Mouse (Mus musculus): Measurements from ENCODE around the gene Hist1h3a. TPM values are rescaled to one million over a fixed set of nuclear protein-coding genes. Genes with fewer than 3 reads are reported as not detected.

Gene Hist1h3a
- polyA plus RNA-seq, 1 experiment from 2014 or later, result 3.4 TPM

Other genes starting within 250 kb of the Hist1h3a start
- 4.7 TPM in 2 replicates for gene Hist1h4h, start 231.3 kb downstream of the Hist1h3a start, polyA plus RNA-seq (2014; fragmentation: Nextera tagmentation; extraction: Ambion mirVana)
- 3.6 and 8.4 TPM in 2 replicates for gene Hist1h2af, start 228.5 kb downstream of the Hist1h3a start, polyA plus RNA-seq (2014; fragmentation: Nextera tagmentation; extraction: Ambion mirVana)
- gene Hist1h3g, start 227.0 kb downstream of the Hist1h3a start, polyA plus RNA-seq (2014; fragmentation: Nextera tagmentation; extraction: Ambion mirVana), result 3.7 and 4.8 TPM in 2 replicates
- gene Hist1h2bh, start 219.0 kb downstream of the Hist1h3a start, polyA plus RNA-seq (2014; fragmentation: Nextera tagmentation; extraction: Ambion mirVana), result 0.60 and 0.89 TPM in 2 replicates
- 1.0 and 1.1 TPM in 2 replicates for gene Hist1h3f, start 218.3 kb downstream of the Hist1h3a start, polyA plus RNA-seq (2014; fragmentation: Nextera tagmentation; extraction: Ambion mirVana)
- gene Hist1h4f, start 210.7 kb downstream of the Hist1h3a start, polyA plus RNA-seq (2014; fragmentation: Nextera tagmentation; extraction: Ambion mirVana), result 0.56 and 0.80 TPM in 2 replicates
- gene Hist1h1d, start 209.1 kb downstream of the Hist1h3a start, polyA plus RNA-seq (2014; fragmentation: Nextera tagmentation; extraction: Ambion mirVana), result 0.56 and 0.57 TPM in 2 replicates
- 6.7 and 6.9 TPM in 2 replicates for gene Hist1h3e, start 200.0 kb downstream of the Hist1h3a start, polyA plus RNA-seq (2014; fragmentation: Nextera tagmentation; extraction: Ambion mirVana)
- 70.9 and 82.9 TPM in 2 replicates for gene Hist1h2ae, start 191.2 kb downstream of the Hist1h3a start, polyA plus RNA-seq (2014; fragmentation: Nextera tagmentation; extraction: Ambion mirVana)
- 3.2 and 4.8 TPM in 2 replicates for gene Hist1h2bg, start 191.0 kb downstream of the Hist1h3a start, polyA plus RNA-seq (2014; fragmentation: Nextera tagmentation; extraction: Ambion mirVana)
- 1.5 and 3.7 TPM in 2 replicates for gene Hist1h2bf, start 188.2 kb downstream of the Hist1h3a start, polyA plus RNA-seq (2014; fragmentation: Nextera tagmentation; extraction: Ambion mirVana)
- 1.0 and 2.9 TPM in 2 replicates for gene Hist1h2ad, start 188.0 kb downstream of the Hist1h3a start, polyA plus RNA-seq (2014; fragmentation: Nextera tagmentation; extraction: Ambion mirVana)
- gene Hist1h3d, start 186.6 kb downstream of the Hist1h3a start, polyA plus RNA-seq (2014; fragmentation: Nextera tagmentation; extraction: Ambion mirVana), result 7.2 and 8.3 TPM in 2 replicates
- 95.0 and 95.9 TPM in 2 replicates for gene Hist1h4d, start 180.8 kb downstream of the Hist1h3a start, polyA plus RNA-seq (2014; fragmentation: Nextera tagmentation; extraction: Ambion mirVana)
- 1.8 and 2.2 TPM in 2 replicates for gene Hist1h2be, start 141.3 kb downstream of the Hist1h3a start, polyA plus RNA-seq (2014; fragmentation: Nextera tagmentation; extraction: Ambion mirVana)
- 19.7 and 23.7 TPM in 2 replicates for gene Hist1h1e, start 139.8 kb downstream of the Hist1h3a start, polyA plus RNA-seq (2014; fragmentation: Nextera tagmentation; extraction: Ambion mirVana)
- 0.79 and 0.84 TPM in 2 replicates for gene Hist1h2ac, start 78.4 kb downstream of the Hist1h3a start, polyA plus RNA-seq (2014; fragmentation: Nextera tagmentation; extraction: Ambion mirVana)
- gene Hist1h2bc, start 78.2 kb downstream of the Hist1h3a start, polyA plus RNA-seq (2014; fragmentation: Nextera tagmentation; extraction: Ambion mirVana), result 21.0 and 26.1 TPM in 2 replicates
- 0.17 TPM in 1 of 2 replicates, not detected in the other for gene Hist1h1t, start 66.6 kb downstream of the Hist1h3a start, polyA plus RNA-seq (2014; fragmentation: Nextera tagmentation; extraction: Ambion mirVana)
- 4.5 and 4.9 TPM in 2 replicates for gene Hist1h4c, start 63.9 kb downstream of the Hist1h3a start, polyA plus RNA-seq (2014; fragmentation: Nextera tagmentation; extraction: Ambion mirVana)
- 3.4 and 4.2 TPM in 2 replicates for gene Hfe, start 51.5 kb downstream of the Hist1h3a start, polyA plus RNA-seq (2014; fragmentation: Nextera tagmentation; extraction: Ambion mirVana)
- gene Hist1h1c, start 23.6 kb downstream of the Hist1h3a start, polyA plus RNA-seq (2014; fragmentation: Nextera tagmentation; extraction: Ambion mirVana), result 14.9 and 16.7 TPM in 2 replicates
- gene Hist1h3c, start 16.8 kb downstream of the Hist1h3a start, polyA plus RNA-seq (2014; fragmentation: Nextera tagmentation; extraction: Ambion mirVana), result 10.7 and 11.3 TPM in 2 replicates
- gene Hist1h2bb, start 15.7 kb downstream of the Hist1h3a start, polyA plus RNA-seq (2014; fragmentation: Nextera tagmentation; extraction: Ambion mirVana), result 1.4 and 3.0 TPM in 2 replicates
- 42.5 and 50.0 TPM in 2 replicates for gene Hist1h2ab, start 11.3 kb downstream of the Hist1h3a start, polyA plus RNA-seq (2014; fragmentation: Nextera tagmentation; extraction: Ambion mirVana)
- gene Hist1h3b, start 10.1 kb downstream of the Hist1h3a start, polyA plus RNA-seq (2014; fragmentation: Nextera tagmentation; extraction: Ambion mirVana), result 6.5 and 10.7 TPM in 2 replicates
- 3.6 and 4.8 TPM in 2 replicates for gene Hist1h4b, start 5.4 kb downstream of the Hist1h3a start, polyA plus RNA-seq (2014; fragmentation: Nextera tagmentation; extraction: Ambion mirVana)
- gene Hist1h4a, start 1.2 kb downstream of the Hist1h3a start, polyA plus RNA-seq (2014; fragmentation: Nextera tagmentation; extraction: Ambion mirVana), result 0.32 TPM in 1 of 2 replicates, not detected in the other
- 2.4 and 3.7 TPM in 2 replicates for gene Hist1h1a, start 1.3 kb upstream of the Hist1h3a start, polyA plus RNA-seq (2014; fragmentation: Nextera tagmentation; extraction: Ambion mirVana)
- not detected in 2 replicates for gene Trim38, start 7.5 kb upstream of the Hist1h3a start, polyA plus RNA-seq (2014; fragmentation: Nextera tagmentation; extraction: Ambion mirVana)
- not detected in 2 replicates for gene Slc17a2, start 44.6 kb upstream of the Hist1h3a start, polyA plus RNA-seq (2014; fragmentation: Nextera tagmentation; extraction: Ambion mirVana)
- gene Slc17a3, start 77.0 kb upstream of the Hist1h3a start, polyA plus RNA-seq (2014; fragmentation: Nextera tagmentation; extraction: Ambion mirVana), result not detected in 2 replicates
- gene Slc17a1, start 105.4 kb upstream of the Hist1h3a start, polyA plus RNA-seq (2014; fragmentation: Nextera tagmentation; extraction: Ambion mirVana), result not detected in 2 replicates
- gene Slc17a4, start 152.6 kb upstream of the Hist1h3a start, polyA plus RNA-seq (2014; fragmentation: Nextera tagmentation; extraction: Ambion mirVana), result not detected in 2 replicates
- not detected in 2 replicates for gene Hist1h2ba, start 171.8 kb upstream of the Hist1h3a start, polyA plus RNA-seq (2014; fragmentation: Nextera tagmentation; extraction: Ambion mirVana)
- gene Hist1h2aa, start 172.1 kb upstream of the Hist1h3a start, polyA plus RNA-seq (2014; fragmentation: Nextera tagmentation; extraction: Ambion mirVana), result not detected in 2 replicates
- 0.15 and 0.35 TPM in 2 replicates for gene Scgn, start 228.8 kb upstream of the Hist1h3a start, polyA plus RNA-seq (2014; fragmentation: Nextera tagmentation; extraction: Ambion mirVana)